Mouse (Mus musculus) WW6 (cell line): ENCODE measurements around the gene Lztfl1.
"Not testable (repeated sequence)": the region's sequence is repeated elsewhere in the genome, so short reads cannot be mapped to it uniquely, and the experiment has no call there.

Experiments used
- DNase-seq: peaks from one replicate; pipeline ENCODE4 v3.0.0-alpha.2; 2013; ENCODE audit warnings: low read depth, low spot score

The Lztfl1 gene

DNA sequence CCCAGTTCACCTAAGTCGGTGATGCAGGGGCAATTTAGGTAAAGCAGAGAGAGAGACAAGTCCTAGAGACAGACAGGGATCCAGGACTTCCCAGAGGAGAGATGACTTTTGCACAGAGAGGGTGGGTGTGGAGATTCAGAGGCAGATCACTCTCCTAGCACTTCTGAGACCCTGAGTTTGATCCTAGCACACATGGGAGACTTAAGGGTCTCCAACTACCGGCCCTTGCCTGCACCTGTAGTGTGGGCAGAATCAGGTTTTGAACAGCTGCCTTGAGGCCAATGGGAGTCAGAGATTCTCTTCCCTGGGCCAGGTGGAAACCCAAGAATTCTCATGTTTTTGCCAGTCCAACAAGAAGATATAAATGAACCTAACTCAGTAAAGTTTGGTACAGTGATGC, 38.3 kb downstream of the Lztfl1 start:
- no peak for DNase-seq

DNA sequence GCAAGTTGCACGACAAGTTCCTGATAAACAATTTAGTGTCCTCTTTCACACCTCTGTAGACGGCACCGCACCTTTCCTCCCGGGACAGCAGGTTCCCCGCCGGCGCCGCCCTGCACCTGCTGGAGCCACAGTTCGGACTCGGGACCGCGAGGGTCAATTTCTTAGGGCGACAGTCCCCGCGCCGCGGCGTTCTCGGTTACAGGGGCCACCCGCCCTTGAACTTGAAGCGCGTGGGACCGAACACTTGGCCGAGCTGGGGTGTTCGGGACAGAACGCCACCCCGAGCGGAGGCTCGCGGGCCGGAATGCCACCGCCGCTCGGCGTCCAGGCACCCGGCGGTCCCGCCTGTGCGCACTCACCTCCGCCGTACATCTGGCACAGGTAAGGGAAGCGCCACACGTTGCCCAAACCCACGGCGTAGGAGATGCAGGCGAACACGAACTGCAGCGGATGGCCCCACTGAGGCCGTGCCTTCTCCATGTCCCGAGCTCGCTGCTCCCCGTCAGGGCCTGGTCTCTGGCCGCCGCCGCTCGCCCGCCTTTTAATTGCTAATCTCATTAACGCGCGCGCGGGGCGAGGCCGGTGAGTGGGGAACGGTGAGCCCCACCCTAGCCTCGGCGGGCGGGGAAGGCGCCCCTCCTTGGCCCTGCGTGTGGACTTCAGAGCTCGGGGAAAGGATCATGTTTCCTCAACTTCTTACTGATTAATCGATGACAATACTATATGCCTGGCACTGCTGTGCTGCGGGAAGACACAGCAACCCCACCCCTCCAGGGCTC, 39.0 kb downstream of the Lztfl1 start, which contains the start of the genes Ccr9 and Slc6a20a:
Gene Ccr9 (plus strand): TSS at position 113 of the 779 bp plus-strand sequence.
Gene Slc6a20a (minus strand): TSS at position 559 of the 779 bp plus-strand sequence.
- DNase-seq = no peak

DNA sequence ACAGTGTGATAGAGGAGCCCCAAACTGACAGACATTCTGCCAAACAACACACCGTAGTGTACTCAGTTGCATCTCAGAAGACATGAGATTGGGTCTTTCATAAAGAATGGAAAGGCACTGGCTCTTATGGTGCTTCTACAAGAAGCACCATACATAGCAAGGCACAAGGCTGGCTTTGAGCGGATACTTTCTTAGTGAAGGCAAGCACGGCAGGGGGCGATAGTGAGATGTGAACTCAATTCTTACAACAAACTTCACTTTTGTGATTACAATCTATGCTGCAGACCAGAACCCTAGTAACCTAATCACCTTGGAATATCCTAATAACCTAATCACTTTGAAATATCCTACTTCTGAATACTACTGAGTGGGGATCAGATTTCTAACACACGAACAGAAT, 51.9 kb downstream of the Lztfl1 start:
- DNase-seq = no peak

DNA sequence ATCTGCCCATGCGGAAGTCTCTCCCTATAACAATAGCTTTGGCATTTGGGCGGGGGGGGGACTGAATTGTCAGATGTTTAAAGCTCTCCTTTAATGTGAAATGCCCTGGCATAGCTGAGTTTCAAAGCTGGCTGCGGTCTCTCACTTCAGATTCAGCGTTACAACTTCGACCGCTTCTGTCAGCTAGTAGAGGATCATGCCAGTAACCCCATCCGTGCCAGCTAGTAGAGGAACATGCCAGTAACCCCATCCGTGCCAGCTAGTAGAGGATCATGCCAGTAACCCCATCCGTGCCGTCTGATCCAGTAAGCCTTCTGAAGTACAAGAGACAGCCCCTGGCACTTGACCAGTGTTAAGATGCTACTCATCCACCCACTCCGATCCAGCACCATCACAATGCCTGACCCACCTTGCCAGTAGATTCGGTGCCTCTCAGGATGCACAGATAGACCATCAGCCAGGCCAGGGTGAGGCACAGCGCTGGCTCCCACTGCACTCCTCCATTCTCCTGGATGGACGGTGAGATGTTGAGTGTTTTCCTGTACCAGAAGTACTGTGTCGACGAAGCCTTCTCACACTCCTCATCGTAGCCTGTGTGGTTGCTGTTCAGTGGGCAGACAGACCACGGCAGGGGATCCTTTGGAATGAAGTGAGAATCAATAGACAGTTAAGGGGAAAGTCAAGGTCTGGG, 57.4 kb downstream of the Lztfl1 start:
- not testable (repeated sequence) for DNase-seq

DNA sequence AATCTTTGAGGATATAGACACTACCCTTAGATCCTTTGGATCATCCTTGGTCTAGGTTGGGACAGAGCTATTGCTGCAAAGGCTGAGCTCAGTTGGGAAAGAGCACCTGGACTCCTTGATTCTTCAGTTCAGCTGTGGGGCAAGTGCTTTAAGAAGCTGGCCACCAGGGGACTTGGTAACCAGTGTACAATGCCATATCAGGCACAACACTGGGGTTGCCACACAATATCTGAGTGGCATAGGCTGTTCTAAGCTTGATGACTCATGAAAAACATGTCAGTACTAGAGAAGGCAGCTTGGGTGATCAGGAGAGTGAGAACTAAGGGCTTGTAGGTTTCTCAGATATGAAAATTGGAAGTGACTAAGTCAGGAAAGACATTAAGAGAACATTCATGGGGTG, 58.5 kb downstream of the Lztfl1 start:
- no peak for DNase-seq

DNA sequence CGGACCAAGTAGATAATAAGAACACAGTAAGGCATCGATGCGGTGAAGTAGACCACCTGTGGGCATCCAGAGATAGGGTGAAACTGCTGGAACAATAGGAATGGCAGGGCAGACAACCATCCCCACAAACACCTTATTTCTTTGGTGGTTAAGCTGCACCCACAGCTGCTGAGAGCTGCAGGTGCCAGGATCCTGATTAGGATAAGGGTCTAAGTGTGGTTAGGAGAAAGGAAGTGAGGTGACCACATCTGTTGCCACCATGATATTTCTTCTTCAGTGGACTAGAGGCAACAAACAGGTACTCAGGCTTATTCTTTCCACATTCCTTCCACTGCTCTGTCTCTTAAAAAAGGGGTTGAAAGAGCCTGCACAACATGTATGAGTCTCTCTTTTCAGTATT, 60.0 kb downstream of the Lztfl1 start:
- no peak for DNase-seq

DNA sequence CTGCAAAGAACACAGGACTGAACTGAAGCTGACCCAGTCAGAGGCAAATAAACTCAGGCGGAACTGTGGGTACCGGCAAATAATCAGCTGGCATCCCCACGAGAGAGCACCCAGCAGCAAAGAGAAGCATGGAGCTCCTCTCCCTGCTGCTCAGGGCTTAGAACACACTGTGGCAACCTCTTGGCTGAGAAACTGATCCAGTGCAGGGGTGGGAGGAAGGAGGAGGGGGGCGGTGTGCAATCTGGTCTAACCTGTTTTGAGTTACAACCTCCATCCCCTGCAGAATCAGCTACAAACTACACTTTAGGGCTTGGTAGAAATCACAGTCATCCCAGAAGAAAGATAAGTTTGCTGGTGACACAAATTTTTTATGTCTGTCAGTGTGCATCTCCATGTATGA, 66.1 kb downstream of the Lztfl1 start:
- no peak for DNase-seq

DNA sequence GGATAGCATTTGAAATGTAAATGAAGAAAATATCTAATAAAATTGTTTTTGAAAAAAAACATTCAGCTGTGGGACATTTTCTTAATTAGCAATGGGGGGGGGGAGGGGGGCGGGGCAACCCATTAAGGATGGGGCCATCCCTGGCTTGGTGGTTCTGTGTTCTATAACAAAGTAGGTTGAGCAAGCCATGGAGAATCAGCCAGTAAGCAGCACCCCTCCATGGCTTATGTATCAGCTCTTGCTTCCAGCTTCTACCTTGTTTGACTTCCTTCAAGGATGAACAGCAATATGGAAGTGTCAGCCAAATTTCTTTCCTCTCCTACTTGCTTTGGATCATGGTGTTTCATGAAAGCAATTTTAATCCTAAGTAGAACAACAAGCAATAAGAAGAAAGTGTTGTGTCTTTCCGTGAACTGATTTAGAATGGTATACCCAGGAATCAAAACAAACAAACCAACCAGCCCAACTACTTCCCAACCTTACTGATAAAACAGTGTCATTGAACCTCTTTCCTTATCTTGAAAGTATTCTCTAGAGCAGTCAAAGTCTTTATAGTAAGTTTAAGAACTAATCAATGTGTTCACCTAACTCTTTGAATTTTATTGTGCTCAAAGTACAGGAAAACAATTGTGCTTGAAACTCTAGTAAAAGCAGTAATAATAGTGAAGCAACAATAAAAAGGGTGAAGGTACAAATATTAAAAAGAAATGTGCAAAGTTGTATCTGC, 67.5 kb downstream of the Lztfl1 start:
- DNase-seq = no peak
